Mouse (Mus musculus) hindbrain, embryonic 16.5 days (tissue): ENCODE measurements at regions not wholly inside any gene's neighbourhood (a gene's known extent, or its start where the extent isn't known, plus 50 kb on each side); places are given as distances from the start of the nearest gene placed in this dataset.
A peak's percentile ranks its signal among the peaks of the same experiment; 100 is the strongest.

ENCODE experiments used
- ATAC-seq: fragments of 200-750 bp; cut with Nextera tagmentation; 2 replicates; pipeline ENCODE4 v1.8.0; 2017; ENCODE audit warnings: moderate TSS enrichment, moderate library complexity
- H3K27ac ChIP-seq: fragments of 300-500 bp; sonication (generic); 2 replicates; pipeline ENCODE4 v1.5.1; 2014; ENCODE audit warnings: low read depth, mild to moderate bottlenecking, control low read depth, low read length, moderate library complexity
- H3K27me3 ChIP-seq: fragments of 300-500 bp; sonication (generic); replicated peaks from 2 replicates; pipeline ENCODE4 v1.6.1; 2014; ENCODE audit warnings: low read length; ENCODE audit not compliant: control insufficient read depth, insufficient read depth
- H3K36me3 ChIP-seq: fragments of 300-500 bp; sonication (generic); 2 replicates; pipeline ENCODE4 v1.6.1; 2014; ENCODE audit warnings: mild to moderate bottlenecking, low read length, moderate library complexity, mixed read lengths; ENCODE audit not compliant: control insufficient read depth, insufficient read depth
- H3K4me1 ChIP-seq: fragments of 300-500 bp; sonication (generic); 2 replicates; pipeline ENCODE4 v1.6.1; 2014; ENCODE audit warnings: low read depth, low read length; ENCODE audit not compliant: control insufficient read depth, insufficient read depth
- H3K4me2 ChIP-seq: fragments of 300-500 bp; sonication (generic); 2 replicates; pipeline ENCODE4 v1.6.1; 2014; ENCODE audit warnings: mild to moderate bottlenecking, low read length, control low read depth, moderate library complexity
- H3K4me3 ChIP-seq: fragments of 300-500 bp; sonication (generic); 2 replicates; pipeline ENCODE4 v1.5.1; 2014; ENCODE audit warnings: mild to moderate bottlenecking, low read length, control low read depth, moderate library complexity
- H3K9ac ChIP-seq: fragments of 300-500 bp; sonication (generic); 2 replicates; pipeline ENCODE4 v1.6.1; 2014; ENCODE audit warnings: low read depth, mild to moderate bottlenecking, control low read depth, low read length, moderate library complexity
- H3K9me3 ChIP-seq: fragments of 300-500 bp; sonication (generic); 2 replicates; pipeline ENCODE4 v1.6.1; 2014; ENCODE audit warnings: mild to moderate bottlenecking, low read length, moderate library complexity; ENCODE audit not compliant: control insufficient read depth
- WGBS: fragments of 180-500 bp; shearing (Covaris S2); extraction: QIAGEN DNeasy Blood & Tissue Kit; methylation state at CpG from one replicate; pipeline ENCODE4 v1.1.7; 2014; 5-methylcytosine and 5-hydroxymethylcytosine counted together

DNA sequence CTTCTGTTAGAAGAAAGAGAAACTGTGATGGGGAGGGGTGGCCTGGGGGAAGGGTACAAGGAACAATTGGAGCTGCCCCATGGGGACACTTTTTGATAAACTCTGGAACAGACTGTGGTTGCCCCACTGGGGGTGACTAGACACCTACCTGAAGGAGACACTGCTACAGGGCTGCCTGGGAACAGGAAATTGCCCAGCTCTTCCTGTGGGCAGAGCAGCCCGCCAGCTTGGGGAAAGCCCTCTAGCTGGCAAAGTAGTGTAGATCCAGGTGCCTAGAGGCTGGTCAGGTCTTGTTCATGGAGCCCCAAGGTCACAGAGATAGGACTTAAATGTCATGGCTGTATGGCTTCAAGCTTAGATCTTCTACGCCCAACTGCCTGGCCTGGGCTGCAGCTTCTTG lies 157.9 kb upstream of the Sdk2 start:
- H3K4me2 ChIP-seq = no peak overlapping the region
- WGBS = 93% methylated on average over 2 of the region's 2 CpGs
- H3K36me3 ChIP-seq = no peaks in the 10 kb centered on the region
- H3K27ac ChIP-seq = no peak overlapping the region
- H3K4me1 ChIP-seq = no peaks in the 10 kb centered on the region
- H3K9ac ChIP-seq = no peak overlapping the region
- no peaks in the 10 kb centered on the region for H3K27me3 ChIP-seq
- no peak for ATAC-seq
- no peak overlapping the region for H3K4me3 ChIP-seq
- H3K9me3 ChIP-seq = no peaks in the 10 kb centered on the region

DNA sequence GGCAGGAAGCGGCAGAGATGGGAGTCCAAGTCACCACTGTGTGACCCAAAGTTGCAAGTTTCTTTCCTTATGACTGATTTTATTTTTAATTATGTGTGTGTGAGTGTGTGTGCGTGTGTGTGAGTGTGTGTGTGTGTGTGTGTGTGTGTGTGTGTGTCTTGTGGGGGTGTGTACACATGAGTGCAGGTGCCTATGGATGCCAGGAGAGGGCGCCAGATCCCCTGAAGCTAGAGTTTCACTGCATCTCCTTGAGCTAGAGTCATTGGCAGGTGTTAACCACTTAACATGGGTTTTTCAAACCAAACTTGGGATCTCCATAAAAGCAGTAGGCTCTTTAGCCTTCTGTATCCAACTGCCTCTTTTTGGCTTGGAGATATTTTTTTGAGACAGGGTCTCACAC lies 156.2 kb upstream of the Sdk2 start:
- Histone ChIP-seq H3K9ac (no peak overlapping the region), H3K36me3 (no peaks in the 10 kb centered on the region), H3K4me3 (no peak overlapping the region), H3K4me2 (no peak overlapping the region), H3K27ac (no peak overlapping the region), H3K4me1 (peaks cover 7% of the 10 kb centered on the region), H3K27me3 (no peaks in the 10 kb centered on the region), H3K9me3 (no peaks in the 10 kb centered on the region)
- 92% methylated on average over 3 of the region's 3 CpGs for WGBS
- ATAC-seq = no peak

DNA sequence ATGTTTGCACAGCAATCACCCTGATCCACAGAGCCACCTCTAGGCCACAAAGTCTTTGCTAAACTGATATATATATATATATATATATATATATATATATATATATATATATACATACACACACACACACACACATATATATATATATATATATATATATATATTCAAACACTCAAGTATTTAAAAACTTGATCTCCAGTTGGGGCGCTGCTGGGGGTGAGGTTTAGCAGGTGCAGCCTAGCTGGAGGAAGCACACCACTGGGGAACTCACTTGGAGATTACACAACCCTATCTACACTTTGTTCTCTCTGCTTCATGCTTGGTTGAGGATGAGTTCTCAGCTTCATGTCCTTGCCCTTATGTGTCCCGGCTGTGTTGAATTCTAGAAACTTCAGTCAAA lies 153.6 kb upstream of the Sdk2 start:
- Histone ChIP-seq H3K27ac (no peak overlapping the region), H3K4me3 (no peak overlapping the region)

DNA sequence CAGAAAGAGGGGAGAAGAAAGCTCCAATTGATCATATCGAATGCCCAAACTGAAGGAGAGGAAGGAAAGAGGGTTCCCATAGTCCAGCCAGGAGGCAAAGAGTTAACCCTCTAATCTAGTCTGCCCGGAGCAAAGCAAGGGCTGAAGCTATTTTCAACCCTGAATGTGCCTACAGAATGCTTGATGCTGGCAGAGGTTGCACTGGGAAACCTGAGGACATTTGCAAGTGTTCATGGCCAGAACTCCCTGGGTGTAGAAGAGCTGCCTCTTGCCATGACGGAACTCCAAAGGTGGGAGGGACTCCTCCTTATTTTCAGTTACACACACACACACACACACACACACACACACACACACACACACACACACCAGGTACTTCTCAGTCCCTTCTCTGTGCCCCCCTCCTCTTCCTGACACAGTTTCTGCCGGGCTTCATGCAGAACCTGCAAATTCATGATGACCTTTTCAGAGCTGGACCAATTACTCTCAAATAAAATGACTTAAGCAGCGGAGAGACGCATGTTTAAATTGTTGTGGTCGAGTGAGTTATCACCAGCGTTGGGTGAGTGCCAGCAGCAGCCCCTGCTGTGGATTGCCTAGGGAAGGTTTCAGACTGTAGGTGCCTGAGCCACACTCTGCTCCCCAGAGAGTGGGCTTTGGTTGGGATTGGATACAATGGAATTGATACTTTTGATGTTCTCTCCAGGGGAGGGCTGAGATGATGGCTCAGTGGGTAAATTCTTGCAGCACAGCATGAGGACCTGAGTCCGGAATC lies 152.1 kb upstream of the Sdk2 start:
- 18% methylated on average over 9 of the region's 9 CpGs for WGBS
- H3K4me1 ChIP-seq = peaks cover 19% of the 10 kb centered on the region

More for the DNA sequence above, 153.6 kb upstream of the Sdk2 start:
- H3K4me2 ChIP-seq = no peak overlapping the region
- H3K27me3 ChIP-seq = no peaks in the 10 kb centered on the region
- peaks cover 19% of the 10 kb centered on the region for H3K4me1 ChIP-seq
- no peak overlapping the region for H3K9ac ChIP-seq
- 100% methylated on average over 2 of the region's 2 CpGs for whole genome bisulfite sequencing
- ATAC-seq = no peak
- no peaks in the 10 kb centered on the region for H3K9me3 ChIP-seq
- no peaks in the 10 kb centered on the region for H3K36me3 ChIP-seq

DNA sequence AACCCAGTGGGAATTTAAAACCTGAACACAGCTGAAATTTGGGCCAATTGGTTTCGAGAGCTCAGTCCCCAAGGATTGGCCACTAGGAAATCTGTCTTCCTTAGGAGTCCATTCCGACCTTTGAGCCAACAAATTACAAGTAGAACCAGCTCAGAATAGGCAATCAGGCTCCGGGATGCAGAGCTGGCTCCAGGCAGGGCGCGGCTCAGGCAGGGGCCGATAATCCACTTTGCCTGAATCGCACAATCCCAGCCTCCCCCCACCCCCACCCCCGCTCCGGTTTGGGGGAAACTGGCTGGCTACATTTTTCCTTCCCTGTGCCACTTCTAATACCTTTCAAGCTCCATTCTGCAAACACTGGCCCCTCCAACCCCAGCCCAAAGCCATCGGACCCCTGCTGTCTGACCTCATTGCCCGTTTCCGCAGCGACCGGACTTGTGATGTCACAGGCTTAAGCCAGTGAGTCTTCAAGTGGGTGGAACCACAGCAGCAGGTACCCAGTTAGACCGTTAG lies 150.5 kb upstream of the Sdk2 start:
- Histone ChIP-seq H3K9me3 (no peaks in the 10 kb centered on the region; the same call in 1 of the 2 replicates), H3K27ac (no peak overlapping the region), H3K4me2 (peak overlapping the region; percentile 37), H3K9ac (peak overlapping the region; percentile 39; the same call in 1 of the 2 replicates), H3K4me1 (peaks cover 19% of the 10 kb centered on the region), H3K36me3 (no peaks in the 10 kb centered on the region), H3K27me3 (no peaks in the 10 kb centered on the region), H3K4me3 (peak overlapping the region; percentile 20)
- no peak for ATAC-seq
- WGBS = 4% methylated on average over 15 of the region's 15 CpGs

More for the DNA sequence above, 152.1 kb upstream of the Sdk2 start:
- ATAC-seq = no peak
- H3K27me3 ChIP-seq = no peaks in the 10 kb centered on the region
- no peak overlapping the region for H3K9ac ChIP-seq
- peak overlapping the region; percentile 49; the same call in 1 of the 2 replicates for H3K27ac ChIP-seq
- H3K4me3 ChIP-seq = no peak overlapping the region
- no peaks in the 10 kb centered on the region for H3K9me3 ChIP-seq
- H3K4me2 ChIP-seq = no peak overlapping the region
- H3K36me3 ChIP-seq = no peaks in the 10 kb centered on the region

DNA sequence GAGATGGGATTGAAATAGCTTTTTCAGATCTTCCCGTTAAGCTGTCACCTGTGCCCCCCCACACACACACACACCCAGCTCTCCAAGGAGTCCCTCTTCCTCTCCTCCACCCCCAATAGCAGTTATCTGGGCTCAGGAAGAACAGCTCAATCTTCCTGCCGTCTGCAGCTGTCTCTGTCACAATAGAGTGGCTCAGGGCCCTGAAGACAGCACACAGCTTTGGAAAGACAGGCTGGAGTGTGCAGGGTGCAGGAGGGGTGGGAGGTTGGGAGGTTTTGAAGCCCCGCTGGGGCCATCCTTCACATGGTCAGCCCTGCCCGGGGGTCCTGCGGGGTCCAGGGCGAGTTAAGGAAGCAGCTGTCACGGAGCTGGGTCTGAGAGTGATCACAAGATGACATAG lies 149.6 kb upstream of the Sdk2 start:
- Histone ChIP-seq H3K4me2 (peak overlapping the region; percentile 37; the same call in 1 of the 2 replicates), H3K9ac (0 out of 2 replicates have a peak overlapping the region, but pooled peaks have one; percentile 8), H3K4me1 (peaks cover 19% of the 10 kb centered on the region), H3K36me3 (no peaks in the 10 kb centered on the region), H3K27me3 (no peaks in the 10 kb centered on the region), H3K9me3 (no peaks in the 10 kb centered on the region; the same call in 1 of the 2 replicates), H3K4me3 (no peak overlapping the region), H3K27ac (no peak overlapping the region)
- peak; percentile 66; the same call in 1 of the 2 replicates for ATAC-seq
- 7% methylated on average over 7 of the region's 7 CpGs for WGBS

DNA sequence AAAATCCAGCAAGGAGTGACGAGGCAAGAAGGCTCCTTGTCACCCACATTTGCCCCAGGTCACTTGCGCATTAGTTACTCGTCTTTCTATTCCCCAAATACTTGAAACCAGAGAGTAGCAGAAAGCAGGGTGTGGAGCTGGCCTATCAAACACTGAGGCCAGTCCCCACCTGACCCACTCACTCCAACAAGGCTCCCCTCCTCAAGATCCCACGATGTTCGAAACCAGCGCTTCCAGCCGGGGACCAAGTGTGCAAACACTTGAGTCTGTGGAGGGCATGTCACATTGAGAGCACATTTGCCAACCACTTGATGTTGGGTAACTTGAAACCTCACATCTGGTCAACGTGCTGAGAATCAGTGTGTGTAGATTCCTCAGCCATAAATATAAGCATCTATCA lies 148.4 kb upstream of the Sdk2 start:
- Histone ChIP-seq H3K4me3 (no peak overlapping the region), H3K27ac (no peak overlapping the region), H3K36me3 (no peaks in the 10 kb centered on the region), H3K4me2 (no peak overlapping the region), H3K9me3 (no peaks in the 10 kb centered on the region; the same call in 1 of the 2 replicates), H3K27me3 (no peaks in the 10 kb centered on the region), H3K4me1 (peaks cover 19% of the 10 kb centered on the region), H3K9ac (no peak overlapping the region)
- 82% methylated on average over 8 of the region's 8 CpGs for WGBS
- no peak for ATAC-seq

DNA sequence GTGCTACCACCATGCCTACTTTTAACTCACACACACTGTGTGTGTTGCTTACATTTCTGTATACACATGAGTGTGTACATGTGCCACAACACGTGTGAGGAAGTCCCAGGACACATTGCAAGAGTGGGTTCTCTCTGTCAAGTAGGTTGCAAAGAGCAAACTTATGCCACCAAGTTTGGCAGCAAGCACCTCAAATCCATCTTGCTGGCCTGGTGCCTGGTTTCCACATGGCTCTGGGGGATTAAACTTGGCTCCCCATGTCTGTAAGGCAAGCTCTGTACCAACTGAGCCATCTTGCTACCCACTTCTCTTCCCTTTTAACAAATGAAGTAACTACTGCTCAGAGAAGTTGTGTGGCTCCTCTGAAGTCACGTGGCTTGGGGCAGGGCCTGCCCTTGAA lies 145.3 kb upstream of the Sdk2 start:
- peaks cover 8% of the 10 kb centered on the region for H3K4me1 ChIP-seq
- no peak overlapping the region for H3K9ac ChIP-seq
- ATAC-seq = no peak
- no peak overlapping the region for H3K27ac ChIP-seq
- no peaks in the 10 kb centered on the region for H3K27me3 ChIP-seq
- no peaks in the 10 kb centered on the region; the same call in 1 of the 2 replicates for H3K9me3 ChIP-seq
- H3K4me2 ChIP-seq = no peak overlapping the region
- no peaks in the 10 kb centered on the region for H3K36me3 ChIP-seq
- WGBS = 65% methylated on average over 2 of the region's 2 CpGs
- H3K4me3 ChIP-seq = no peak overlapping the region

DNA sequence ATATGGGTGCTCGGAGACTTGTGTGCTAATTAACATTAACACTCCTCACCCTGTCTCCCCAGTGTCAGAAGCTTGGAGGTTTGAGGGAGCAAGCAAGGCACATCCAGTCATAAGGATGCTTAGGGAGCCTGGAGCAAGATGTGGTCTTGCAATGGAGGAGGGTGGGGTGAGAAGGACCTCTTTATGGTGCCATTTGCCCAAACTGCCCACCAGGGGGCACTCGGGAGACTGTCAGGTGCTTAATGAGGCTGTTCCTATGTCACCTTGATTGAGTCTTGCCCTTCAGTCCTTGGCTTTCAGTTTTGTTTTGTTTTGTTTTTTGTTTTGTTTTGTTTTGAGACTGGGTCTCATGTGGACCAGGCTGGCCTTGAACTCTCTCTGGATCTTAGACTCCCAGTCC lies 138.3 kb upstream of the Sdk2 start:
- Histone ChIP-seq H3K36me3 (no peaks in the 10 kb centered on the region), H3K4me1 (no peaks in the 10 kb centered on the region), H3K27me3 (no peaks in the 10 kb centered on the region), H3K4me3 (no peak overlapping the region), H3K27ac (no peak overlapping the region), H3K9ac (no peak overlapping the region), H3K9me3 (no peaks in the 10 kb centered on the region), H3K4me2 (no peak overlapping the region)
- no peak for ATAC-seq
- WGBS = 42% methylated on average over 2 of the region's 2 CpGs
